Mouse (Mus musculus) CH12.LX (cell line): ENCODE results near the gene Exoc7. TPM values are rescaled to one million over a fixed set of nuclear protein-coding genes. Genes with fewer than 3 reads are reported as not detected.
A peak's percentile ranks its signal among the peaks of the same experiment; 100 is the strongest.

Source experiments
- DNase-seq: peaks from one replicate; pipeline ENCODE4 v3.0.0-alpha.2; 2013; ENCODE audit errors: extremely low read depth
- H3K27ac ChIP-seq: 2 replicates; pipeline ENCODE4 v1.5.1; 2012; ENCODE audit warnings: low read depth, mild to moderate bottlenecking, control low read depth, moderate library complexity; ENCODE audit not compliant: insufficient read depth
- H3K27me3 ChIP-seq: replicated peaks from 2 replicates; pipeline ENCODE3; 2012; ENCODE audit warnings: inconsistent platforms
- H3K36me3 ChIP-seq, 2 experiments: replicated peaks in 1 of 2; 2 replicates each; pipeline versions ENCODE3 to v1.6.1; 2012; ENCODE audit warnings: inconsistent platforms in 1 of 2, low read length in 1 of 2, mild to moderate bottlenecking in 1 of 2, mixed read lengths in 1 of 2, moderate library complexity in 1 of 2; ENCODE audit not compliant: control insufficient read depth in 1 of 2, insufficient read depth in 1 of 2
- H3K4me1 ChIP-seq, 2 experiments: 2 replicates each; pipeline ENCODE4 v1.6.1; 2012; ENCODE audit warnings: inconsistent platforms in 1 of 2, moderate library complexity in 1 of 2; ENCODE audit not compliant: insufficient read depth in 2 of 2, control insufficient read depth in 1 of 2
- H3K4me2 ChIP-seq: 2 replicates; pipeline ENCODE4 v1.6.1; 2012; ENCODE audit warnings: low read depth, mild to moderate bottlenecking, control low read depth; ENCODE audit not compliant: poor library complexity, insufficient read depth, severe bottlenecking
- H3K4me3 ChIP-seq, 3 experiments: fragments of 150-350 bp in 1 of 3; sonication (generic) in 1 of 3; replicated peaks in 1 of 3; 2 replicates each; pipeline versions ENCODE3 to v1.5.1; 2011 to 2012; ENCODE audit warnings: low read depth in 2 of 3, low read length in 2 of 3, mild to moderate bottlenecking in 2 of 3, moderate library complexity in 2 of 3, control low read depth in 1 of 3, improper control_type of control experiment in 1 of 3, inconsistent platforms in 1 of 3, mixed read lengths in 1 of 3; ENCODE audit not compliant: poor library complexity in 1 of 3
- H3K79me2 ChIP-seq: replicated peaks from 2 replicates; pipeline ENCODE4 v1.6.1; 2012; ENCODE audit warnings: mild to moderate bottlenecking, moderate library complexity; ENCODE audit not compliant: control insufficient read depth, poor library complexity, insufficient read depth, severe bottlenecking; ENCODE audit errors: extremely low read depth
- H3K9ac ChIP-seq: 2 replicates; pipeline ENCODE4 v1.6.1; 2012; ENCODE audit warnings: low read depth, mild to moderate bottlenecking, control low read depth, moderate library complexity; ENCODE audit not compliant: insufficient read depth
- H3K9me3 ChIP-seq: replicated peaks from 2 replicates; pipeline ENCODE3; 2012; ENCODE audit warnings: low read length, inconsistent platforms, mixed read lengths
- BHLHE40 ChIP-seq: IDR thresholded peaks from 2 replicates; pipeline ENCODE4 v1.6.1; 2011; ENCODE audit warnings: mild to moderate bottlenecking, low read depth, low read length, improper control_type of control experiment
- CHD1 ChIP-seq: IDR thresholded peaks from 2 replicates; pipeline ENCODE4 v1.6.1; 2012; ENCODE audit warnings: low read depth, low read length, improper control_type of control experiment, inconsistent platforms
- CHD2 ChIP-seq: IDR thresholded peaks from 2 replicates; pipeline ENCODE4 v1.6.1; 2011; ENCODE audit warnings: low read length, improper control_type of control experiment
- CTCF ChIP-seq, 2 experiments: IDR thresholded peaks in 1 of 2; conservative IDR thresholded peaks in 1 of 2; 2 replicates each; pipeline ENCODE4 v1.5.1; 2011 to 2012; ENCODE audit warnings: low read depth in 2 of 2, low read length in 2 of 2, improper control_type of control experiment in 1 of 2, inconsistent platforms in 1 of 2, mild to moderate bottlenecking in 1 of 2, moderate library complexity in 1 of 2
- E2F4 ChIP-seq: IDR thresholded peaks from 2 replicates; pipeline ENCODE4 v1.6.1; 2011; ENCODE audit warnings: low read depth, low read length, improper control_type of control experiment; ENCODE audit not compliant: insufficient replicate concordance
- ELF1 ChIP-seq: IDR thresholded peaks from 2 replicates; pipeline ENCODE4 v1.6.1; 2014; ENCODE audit warnings: low read depth, mild to moderate bottlenecking, inconsistent platforms, low read length, improper control_type of control experiment
- EP300 ChIP-seq: IDR thresholded peaks from 2 replicates; pipeline ENCODE4 v1.6.1; 2011; ENCODE audit warnings: low read length, improper control_type of control experiment
- ETS1 ChIP-seq: conservative IDR thresholded peaks from 2 replicates; pipeline ENCODE4 v1.6.1; 2012; ENCODE audit warnings: low read depth, mild to moderate bottlenecking, inconsistent platforms, low read length, improper control_type of control experiment, moderate library complexity
- GABPA ChIP-seq: IDR thresholded peaks from 2 replicates; pipeline ENCODE4 v1.6.1; 2012; ENCODE audit warnings: low read depth, low read length, improper control_type of control experiment, inconsistent platforms; ENCODE audit not compliant: insufficient replicate concordance
- HCFC1 ChIP-seq: IDR thresholded peaks from 2 replicates; pipeline ENCODE4 v1.6.1; 2012; ENCODE audit warnings: low read depth, mild to moderate bottlenecking, inconsistent platforms, low read length, improper control_type of control experiment
- IRF4 ChIP-seq: IDR thresholded peaks from 2 replicates; pipeline ENCODE4 v1.6.1; 2014; ENCODE audit warnings: low read depth, mild to moderate bottlenecking, inconsistent platforms, low read length, improper control_type of control experiment
- JUN ChIP-seq: IDR thresholded peaks from 2 replicates; pipeline ENCODE4 v1.6.1; 2011; ENCODE audit warnings: low read depth, mild to moderate bottlenecking, low read length, improper control_type of control experiment, moderate library complexity; ENCODE audit not compliant: insufficient read depth
- JUND ChIP-seq: conservative IDR thresholded peaks from 2 replicates; pipeline ENCODE4 v1.6.1; 2011; ENCODE audit warnings: low read depth, low read length, improper control_type of control experiment
- KAT2A ChIP-seq: IDR thresholded peaks from 2 replicates; pipeline ENCODE4 v1.6.1; 2012; ENCODE audit warnings: low read length, improper control_type of control experiment, inconsistent platforms; ENCODE audit not compliant: insufficient replicate concordance
- MAFK ChIP-seq: IDR thresholded peaks from 2 replicates; pipeline ENCODE4 v1.6.1; 2011; ENCODE audit warnings: low read length, improper control_type of control experiment; ENCODE audit not compliant: insufficient replicate concordance
- MAX ChIP-seq: IDR thresholded peaks from 2 replicates; pipeline ENCODE4 v1.6.1; 2011; ENCODE audit warnings: low read length, improper control_type of control experiment
- MAZ ChIP-seq: IDR thresholded peaks from 2 replicates; pipeline ENCODE4 v1.6.1; 2012; ENCODE audit warnings: low read depth, mild to moderate bottlenecking, inconsistent platforms, low read length, improper control_type of control experiment, moderate library complexity
- MEF2A ChIP-seq: IDR thresholded peaks from 2 replicates; pipeline ENCODE4 v1.6.1; 2014; ENCODE audit warnings: low read depth, mild to moderate bottlenecking, inconsistent platforms, low read length, improper control_type of control experiment, borderline replicate concordance
- MXI1 ChIP-seq: IDR thresholded peaks from 2 replicates; pipeline ENCODE4 v1.6.1; 2011; ENCODE audit warnings: mild to moderate bottlenecking, low read depth, low read length, improper control_type of control experiment
- MYC ChIP-seq: IDR thresholded peaks from 2 replicates; pipeline ENCODE4 v1.6.1; 2011; ENCODE audit warnings: low read depth, mild to moderate bottlenecking, improper control_type of control experiment, low read length
- NELFE ChIP-seq: IDR thresholded peaks from 2 replicates; pipeline ENCODE4 v1.6.1; 2011; ENCODE audit warnings: low read depth, low read length, improper control_type of control experiment
- NRF1 ChIP-seq: IDR thresholded peaks from 2 replicates; pipeline ENCODE4 v1.6.1; 2014; ENCODE audit warnings: low read depth, mild to moderate bottlenecking, inconsistent platforms, low read length, improper control_type of control experiment, moderate library complexity
- PAX5 ChIP-seq: IDR thresholded peaks from 2 replicates; pipeline ENCODE4 v1.6.1; 2012; ENCODE audit warnings: low read length, inconsistent platforms, mixed read lengths
- POLR2A ChIP-seq: IDR thresholded peaks from 2 replicates; pipeline ENCODE4 v1.6.1; 2011; ENCODE audit warnings: low read depth, mild to moderate bottlenecking, improper control_type of control experiment, low read length
- POLR2AphosphoS2 ChIP-seq: IDR thresholded peaks from 2 replicates; pipeline ENCODE4 v1.6.1; 2011; ENCODE audit warnings: low read depth, low read length, improper control_type of control experiment
- RAD21 ChIP-seq: IDR thresholded peaks from 2 replicates; pipeline ENCODE4 v1.6.1; 2011; ENCODE audit warnings: low read depth, mild to moderate bottlenecking, low read length, improper control_type of control experiment, moderate library complexity
- RCOR1 ChIP-seq: conservative IDR thresholded peaks from 2 replicates; pipeline ENCODE4 v1.6.1; 2012; ENCODE audit warnings: low read depth, mild to moderate bottlenecking, inconsistent platforms, low read length, improper control_type of control experiment
- SIN3A ChIP-seq: IDR thresholded peaks from 2 replicates; pipeline ENCODE4 v1.6.1; 2012; ENCODE audit warnings: low read length, improper control_type of control experiment, inconsistent platforms
- SMC3 ChIP-seq: IDR thresholded peaks from 2 replicates; pipeline ENCODE4 v1.6.1; 2011; ENCODE audit warnings: low read depth, low read length, improper control_type of control experiment
- TBP ChIP-seq: conservative IDR thresholded peaks from 2 replicates; pipeline ENCODE4 v1.6.1; 2011; ENCODE audit warnings: low read depth, low read length, improper control_type of control experiment
- TCF12 ChIP-seq: IDR thresholded peaks from 2 replicates; pipeline ENCODE4 v1.6.1; 2014; ENCODE audit warnings: low read depth, mild to moderate bottlenecking, inconsistent platforms, low read length, improper control_type of control experiment
- UBTF ChIP-seq: IDR thresholded peaks from 2 replicates; pipeline ENCODE4 v1.6.1; 2012; ENCODE audit warnings: low read depth, mild to moderate bottlenecking, inconsistent platforms, low read length, improper control_type of control experiment, moderate library complexity
- USF1 ChIP-seq: IDR thresholded peaks from 2 replicates; pipeline ENCODE4 v1.6.1; 2014; ENCODE audit warnings: low read depth, mild to moderate bottlenecking, inconsistent platforms, low read length, improper control_type of control experiment
- USF2 ChIP-seq: conservative IDR thresholded peaks from 2 replicates; pipeline ENCODE4 v1.6.1; 2011; ENCODE audit warnings: low read depth, low read length, improper control_type of control experiment
- ZC3H11A ChIP-seq: IDR thresholded peaks from 2 replicates; pipeline ENCODE4 v1.6.1; 2012; ENCODE audit warnings: low read depth, mild to moderate bottlenecking, inconsistent platforms, low read length, improper control_type of control experiment
- ZKSCAN1 ChIP-seq: IDR thresholded peaks from 2 replicates; pipeline ENCODE4 v1.6.1; 2012; ENCODE audit warnings: low read depth, inconsistent platforms, low read length, improper control_type of control experiment, borderline replicate concordance
- ZMIZ1 ChIP-seq: IDR thresholded peaks from 2 replicates; pipeline ENCODE4 v1.6.1; 2012; ENCODE audit warnings: low read depth, mild to moderate bottlenecking, inconsistent platforms, low read length, improper control_type of control experiment
- ZNF384 ChIP-seq: IDR thresholded peaks from 2 replicates; pipeline ENCODE4 v1.6.1; 2012; ENCODE audit warnings: low read depth, low read length, improper control_type of control experiment, inconsistent platforms
- dilution Hi-C: fragments of 300-500 bp; cut with MboI; formaldehyde crosslinking; loops from 2 replicates; pipeline ENCODE4 v1.14.3; 2020; ENCODE audit warnings: low sequenced_read_pairs; ENCODE audit not compliant: extremely low pct_unique_long_range_greater_than_20kb, extremely low pct_ligation_motif_present
- in situ Hi-C: fragments of 300-500 bp; cut with MboI; formaldehyde crosslinking; loops from 3 replicates; pipeline ENCODE4 v1.14.3; 2019; ENCODE audit warnings: low sequenced_read_pairs, low pct_ligation_motif_present, low pct_unique_long_range_greater_than_20kb, mixed read lengths
- polyA plus RNA-seq: library from polyadenylated mRNA; unstranded; fragments of >175 nt; gene quantifications from 2 replicates; pipeline ENCODE4 v1.2.1, GENCODE M21; 2012; ENCODE audit warnings: low read depth; ENCODE audit not compliant: insufficient read length
- total RNA-seq, 2 experiments: library from RNA; depleted of rRNA; stranded (reverse); fragments of 300-350 nt in 1 of 2; fragments of >200 nt in 1 of 2; gene quantifications; 2 replicates each; pipeline ENCODE4 v1.2.3; 2012 to 2014

The Exoc7 gene
- total and polyA plus RNA-seq, 3 experiments = 32.2 to 51.8 (median 42.1) TPM

- no peaks in the 10 kb centered on the region for H3K9me3 ChIP-seq
- no peak overlapping the region for H3K9ac ChIP-seq
- no peaks in the 10 kb centered on the region for H3K79me2 ChIP-seq
- H3K27me3 ChIP-seq = no peaks in the 10 kb centered on the region
- peaks cover 5 to 48% of the 10 kb centered on the region in 2 experiments; a peak in 3 of 4 replicates for H3K4me1 ChIP-seq
- no peak overlapping the region for H3K4me2 ChIP-seq
- peak; percentile 84 for DNase-seq
- TF ChIP-seq GABPA = no peak
- TF ChIP-seq MAFK = no peak; the same call in 1 of the 2 replicates
- no peak for TF ChIP-seq ZMIZ1
- no peak for TF ChIP-seq HCFC1
- no peak for TF ChIP-seq E2F4
- TF ChIP-seq ETS1 = no peak
- TF ChIP-seq SMC3 = peak; percentile 92
- peak; percentile 47; the same call in 1 of the 2 replicates for TF ChIP-seq IRF4
- TF ChIP-seq USF1 = no peak
- TF ChIP-seq JUND = 0 out of 2 replicates have a peak, but pooled peaks have one; percentile 10
- no peak for TF ChIP-seq CHD2
- TF ChIP-seq POLR2AphosphoS2 = no peak
- 0 out of 2 replicates have a peak, but pooled peaks have one; percentile 37 for TF ChIP-seq MYC
- TF ChIP-seq ZC3H11A = peak; percentile 65
- no peak for TF ChIP-seq EP300
- TF ChIP-seq SIN3A = 0 out of 2 replicates have a peak, but pooled peaks have one; percentile 22
- no peak for TF ChIP-seq NRF1
- TF ChIP-seq JUN = no peak
- no peak for TF ChIP-seq USF2
- TF ChIP-seq NELFE = peak; percentile 51; the same call in 1 of the 2 replicates
- TF ChIP-seq TBP = no peak
- no peak for TF ChIP-seq ZKSCAN1
- TF ChIP-seq RCOR1 = no peak
- TF ChIP-seq TCF12 = no peak
- no peak for TF ChIP-seq MXI1
- TF ChIP-seq MEF2A = no peak
- TF ChIP-seq ELF1 = 0 out of 2 replicates have a peak, but pooled peaks have one; percentile 51
- TF ChIP-seq MAZ = no peak
- TF ChIP-seq CTCF (conservative IDR thresholded peaks at IDR 0.05 in 1 of 2, IDR thresholded peaks at IDR 0.05 in 1 of 2; ENCODE audit: low read depth in 2 of 2, low read length in 2 of 2) = peak; percentile 85 to 96
- no peak for TF ChIP-seq UBTF
- TF ChIP-seq MAX = no peak
- TF ChIP-seq BHLHE40 = no peak
- TF ChIP-seq ZNF384 = no peak
- TF ChIP-seq PAX5 = no peak
- TF ChIP-seq CHD1 = no peak
- TF ChIP-seq RAD21 = peak; percentile 91
- no peak for TF ChIP-seq POLR2A
- TF ChIP-seq KAT2A = no peak
- H3K27ac ChIP-seq = no peak overlapping the region
- in situ Hi-C loops = no loop called here
- dilution Hi-C loops = no loop called here
- peaks cover 71 to 95% of the 10 kb centered on the region in 2 experiments for H3K36me3 ChIP-seq
- H3K4me3 ChIP-seq = no peak overlapping the region
These were observed 12.7 kb downstream of the Exoc7 start for GRCm38 (mm10) chr11:116294319-116294718.
